Mouse (Mus musculus) liver, embryonic 14.5 days (tissue): Measurements from ENCODE around the gene Ntn3.

Experiments used
- CTCF ChIP-seq: IDR thresholded peaks from 2 replicates; pipeline ENCODE4 v1.5.1; 2016; ENCODE audit warnings: antibody characterized with exemption, low read depth, control low read depth
- EP300 ChIP-seq: IDR thresholded peaks from 2 replicates; pipeline ENCODE4 v1.6.1; 2016; ENCODE audit warnings: antibody characterized with exemption, low read depth

GRCm38 (mm10) chr17:24210591-24210990, 1.3 kb upstream of the Ntn3 start:
- no peak for TF ChIP-seq CTCF
- no peak for TF ChIP-seq EP300
